In the genomic region with DNA sequence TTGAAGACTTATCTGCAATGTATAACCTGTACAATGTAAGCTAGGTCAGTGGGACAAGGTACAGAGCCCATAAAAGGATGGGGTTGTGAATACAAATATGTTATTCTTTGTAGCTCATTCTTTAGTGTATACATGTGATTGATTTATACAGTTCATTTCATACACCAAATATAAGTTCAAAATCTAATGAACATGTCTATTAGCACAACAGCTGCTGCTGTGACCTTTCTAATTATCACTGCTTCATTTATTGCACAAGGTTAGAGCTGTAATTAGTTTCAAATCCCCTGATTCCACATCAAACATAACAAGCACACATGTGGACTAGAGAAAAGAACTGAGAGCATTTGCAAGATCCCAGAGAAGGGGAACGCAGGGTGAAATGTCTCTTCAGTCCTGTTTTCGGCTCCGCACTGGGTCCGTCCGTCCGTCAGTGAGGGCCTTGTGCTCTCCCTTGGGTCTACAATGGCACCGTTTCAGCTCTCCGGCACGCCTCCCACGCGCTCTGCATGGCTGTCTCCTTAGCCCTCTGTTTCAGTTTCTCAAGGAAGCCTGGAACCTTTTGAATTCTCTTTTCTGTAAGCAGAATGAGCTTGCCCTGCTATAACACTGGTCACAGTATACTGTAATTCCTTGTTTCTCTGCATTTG, we compare ENCODE assay signal across 8 mouse cellular contexts.
DNase-seq lines count a peak whose midpoint lies in the region; ATAC-seq and TF ChIP-seq lines count a peak whose summit lies in the region.

No protein-coding gene starts in this region.

- H3K36me3 ChIP-seq in neural tube, embryonic 12.5 days, result no peaks in the 10 kb centered on the region
- H3K36me3 ChIP-seq in forebrain, embryonic 15.5 days, result no peaks in the 10 kb centered on the region
- H3K36me3 ChIP-seq in hindbrain, postnatal 0 days (ENCODE audit: insufficient read depth, low read length), result no peaks in the 10 kb centered on the region
- H3K36me3 ChIP-seq in neural tube, embryonic 15.5 days, result no peaks in the 10 kb centered on the region

- no peak for DNase-seq in neural tube, embryonic 10.5 days (ENCODE audit: extremely low spot score, low spot score)
- peak; percentile 51 for DNase-seq in hindbrain, postnatal 0 days (ENCODE audit: low spot score)
- DNase-seq in embryo, embryonic 10 days (ENCODE audit: low spot score), result no peak
- no peak for DNase-seq in cerebellum, adult 11-12 months
- no peak for DNase-seq in cerebellum, adult 9-10 months

- peaks cover 6% of the 10 kb centered on the region for H3K4me1 ChIP-seq in neural tube, embryonic 12.5 days
- H3K4me1 ChIP-seq in forebrain, embryonic 15.5 days, result peaks cover 6% of the 10 kb centered on the region
- no peaks in the 10 kb centered on the region for H3K4me1 ChIP-seq in hindbrain, postnatal 0 days (ENCODE audit: insufficient read depth, low read length)
- peaks cover 18% of the 10 kb centered on the region; the same call in 1 of the 2 replicates for H3K4me1 ChIP-seq in neural tube, embryonic 15.5 days

- no peak overlapping the region for H3K9ac ChIP-seq in neural tube, embryonic 12.5 days
- H3K9ac ChIP-seq in forebrain, embryonic 15.5 days (replicated peaks), result no peak overlapping the region
- H3K9ac ChIP-seq in hindbrain, postnatal 0 days (replicated peaks; ENCODE audit: low read length), result no peak overlapping the region
- H3K9ac ChIP-seq in neural tube, embryonic 15.5 days (replicated peaks), result no peak overlapping the region

- H3K4me2 ChIP-seq in neural tube, embryonic 12.5 days (replicated peaks), result peak overlapping the region; percentile 12; the same call in 1 of the 2 replicates
- no peak overlapping the region for H3K4me2 ChIP-seq in forebrain, embryonic 15.5 days (replicated peaks)
- H3K4me2 ChIP-seq in hindbrain, postnatal 0 days (ENCODE audit: low read depth, low read length), result 0 out of 2 replicates have a peak overlapping the region, but pooled peaks have one; percentile 6
- H3K4me2 ChIP-seq in neural tube, embryonic 15.5 days, result peak overlapping the region; percentile 26

- no peak overlapping the region for H3K27ac ChIP-seq in neural tube, embryonic 12.5 days
- H3K27ac ChIP-seq in forebrain, embryonic 15.5 days (replicated peaks), result no peak overlapping the region; the same call in 1 of the 2 replicates
- H3K27ac ChIP-seq in hindbrain, postnatal 0 days, result no peak overlapping the region
- H3K27ac ChIP-seq in neural tube, embryonic 15.5 days (replicated peaks), result peak overlapping the region; percentile 51; the same call in 1 of the 2 replicates

- H3K4me3 ChIP-seq in neural tube, embryonic 12.5 days, result no peak overlapping the region
- no peak overlapping the region for H3K4me3 ChIP-seq in forebrain, embryonic 15.5 days
- H3K4me3 ChIP-seq in hindbrain, postnatal 0 days (ENCODE audit: low read length), result no peak overlapping the region
- H3K4me3 ChIP-seq in neural tube, embryonic 15.5 days (replicated peaks), result no peak overlapping the region

- H3K27me3 ChIP-seq in neural tube, embryonic 12.5 days (replicated peaks), result no peaks in the 10 kb centered on the region
- no peaks in the 10 kb centered on the region for H3K27me3 ChIP-seq in forebrain, embryonic 15.5 days
- no peaks in the 10 kb centered on the region for H3K27me3 ChIP-seq in hindbrain, postnatal 0 days (ENCODE audit: insufficient read depth, low read length)
- no peaks in the 10 kb centered on the region for H3K27me3 ChIP-seq in neural tube, embryonic 15.5 days (replicated peaks)

- H3K9me3 ChIP-seq in neural tube, embryonic 12.5 days, result no peaks in the 10 kb centered on the region
- H3K9me3 ChIP-seq in forebrain, embryonic 15.5 days, result no peaks in the 10 kb centered on the region
- no peaks in the 10 kb centered on the region for H3K9me3 ChIP-seq in hindbrain, postnatal 0 days (ENCODE audit: low read length)
- H3K9me3 ChIP-seq in neural tube, embryonic 15.5 days (replicated peaks), result no peaks in the 10 kb centered on the region

- no peak for TF ChIP-seq CTCF in hindbrain, postnatal 0 days (IDR thresholded peaks at IDR 0.05; ENCODE audit: low read depth)

- no peak; the same call in 1 of the 2 replicates for ATAC-seq in neural tube, embryonic 12.5 days (ENCODE audit: low FRiP score, low read depth)
- ATAC-seq in forebrain, embryonic 15.5 days (replicated peaks), result peak; percentile 32; the same call in 1 of the 2 replicates
- ATAC-seq in hindbrain, postnatal 0 days, result peak; percentile 53
- peak; percentile 59; the same call in 1 of the 2 replicates for ATAC-seq in neural tube, embryonic 15.5 days (ENCODE audit: low FRiP score)

- 75% methylated on average over 11 of the region's 11 CpGs for WGBS in neural tube, embryonic 12.5 days
- 50% methylated on average over 11 of the region's 11 CpGs for WGBS in forebrain, embryonic 15.5 days
- 26% methylated on average over 11 of the region's 11 CpGs for WGBS in hindbrain, postnatal 0 days
- 37% methylated on average over 11 of the region's 11 CpGs for WGBS in neural tube, embryonic 15.5 days
